ENCODE assay signal across 9 mouse cellular contexts in the genomic region with DNA sequence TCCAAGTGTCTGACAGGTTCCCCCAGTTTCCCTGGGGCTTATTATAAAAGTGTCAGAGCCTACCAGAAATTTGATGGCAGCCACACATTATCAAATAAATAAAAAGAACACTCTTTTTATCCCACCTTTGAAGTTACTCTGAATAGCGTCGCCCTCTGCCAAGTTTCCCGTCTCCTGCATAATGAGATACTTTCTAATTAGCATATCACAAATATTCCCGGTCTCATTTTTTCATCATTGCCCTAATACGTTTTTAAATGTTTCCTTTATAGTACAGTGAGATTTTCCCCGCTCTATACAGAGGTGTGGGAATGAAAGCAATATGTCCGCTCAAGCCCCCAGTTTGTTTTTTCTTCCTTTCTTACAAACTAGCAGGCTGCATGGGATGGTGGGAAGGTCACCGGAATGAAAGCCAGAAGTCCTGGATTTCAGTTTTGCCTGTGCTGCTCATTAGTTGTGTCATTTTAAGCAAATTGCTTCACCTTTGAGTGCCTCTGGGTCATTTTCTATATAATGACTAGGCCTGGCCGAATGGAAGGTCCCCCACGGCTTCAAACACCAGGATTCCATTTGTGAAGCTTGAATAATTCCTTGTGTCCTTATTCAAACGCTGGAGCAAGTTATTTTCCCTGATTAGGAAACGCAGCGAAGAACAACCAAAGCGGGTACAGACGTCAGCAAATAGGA.
DNase-seq lines count a peak whose midpoint lies in the region; ATAC-seq lines count a peak whose summit lies in the region.
"Had no signal": no experiment of that assay in that cellular context is flagged by ENCODE, and none has a peak within 500 bp of the region (broad histone marks: within the 10 kb centered on the region; RNA-seq: fewer than 3 reads in every experiment).

No protein-coding gene starts in this region.

- no peaks in the 10 kb centered on the region for H3K9me3 ChIP-seq in heart, embryonic 15.5 days (replicated peaks)
- H3K9me3 ChIP-seq in forebrain, embryonic 15.5 days, result no peaks in the 10 kb centered on the region
- H3K9me3 ChIP-seq in midbrain, embryonic 13.5 days, result no peaks in the 10 kb centered on the region
- no peaks in the 10 kb centered on the region for H3K9me3 ChIP-seq in intestine, embryonic 15.5 days
- H3K9me3 ChIP-seq: stomach, embryonic 15.5 days had no signal

- H3K27ac ChIP-seq in heart, embryonic 15.5 days, result peak overlapping the region; percentile 42; the same call in 1 of the 2 replicates
- peak overlapping the region; percentile 95 for H3K27ac ChIP-seq in forebrain, embryonic 15.5 days (replicated peaks)
- peak overlapping the region; percentile 72 for H3K27ac ChIP-seq in midbrain, embryonic 13.5 days
- no peak overlapping the region for H3K27ac ChIP-seq in intestine, embryonic 15.5 days
- H3K27ac ChIP-seq: stomach, embryonic 15.5 days had no signal

- no peak overlapping the region for H3K4me3 ChIP-seq in heart, embryonic 15.5 days
- H3K4me3 ChIP-seq in forebrain, embryonic 15.5 days, result peak overlapping the region; percentile 36
- peak overlapping the region; percentile 6; the same call in 1 of the 2 replicates for H3K4me3 ChIP-seq in midbrain, embryonic 13.5 days (replicated peaks)
- H3K4me3 ChIP-seq in intestine, embryonic 15.5 days (replicated peaks), result no peak overlapping the region
- H3K4me3 ChIP-seq: stomach, embryonic 15.5 days had no signal

- H3K36me3 ChIP-seq in heart, embryonic 15.5 days, result no peaks in the 10 kb centered on the region
- no peaks in the 10 kb centered on the region for H3K36me3 ChIP-seq in forebrain, embryonic 15.5 days
- H3K36me3 ChIP-seq in midbrain, embryonic 13.5 days, result no peaks in the 10 kb centered on the region
- no peaks in the 10 kb centered on the region for H3K36me3 ChIP-seq in intestine, embryonic 15.5 days
- H3K36me3 ChIP-seq: stomach, embryonic 15.5 days had no signal

- H3K27me3 ChIP-seq in heart, embryonic 15.5 days, result no peaks in the 10 kb centered on the region; the same call in none of the 2 replicates
- H3K27me3 ChIP-seq in forebrain, embryonic 15.5 days, result no peaks in the 10 kb centered on the region
- no peaks in the 10 kb centered on the region for H3K27me3 ChIP-seq in midbrain, embryonic 13.5 days
- 0 out of 2 replicates have a peak, but pooled peaks cover 2% of the 10 kb centered on the region for H3K27me3 ChIP-seq in intestine, embryonic 15.5 days (replicated peaks)
- H3K27me3 ChIP-seq: stomach, embryonic 15.5 days had no signal

- intact Hi-C loops in left cerebral cortex, postnatal 4 days (cut with DNase I), result loop anchor here (5.0 kb wide), 1 partner anchor 58 kb away; no protein-coding TSS in a partner anchor

- 56% methylated on average over 15 of the region's 15 CpGs for WGBS in heart, embryonic 15.5 days
- WGBS in forebrain, embryonic 15.5 days, result 2% methylated on average over 15 of the region's 15 CpGs
- 5% methylated on average over 15 of the region's 15 CpGs for WGBS in midbrain, embryonic 13.5 days
- 69% methylated on average over 15 of the region's 15 CpGs for WGBS in intestine, embryonic 15.5 days

- no peak overlapping the region for H3K9ac ChIP-seq in heart, embryonic 15.5 days
- H3K9ac ChIP-seq in forebrain, embryonic 15.5 days (replicated peaks), result peak overlapping the region; percentile 51
- H3K9ac ChIP-seq in midbrain, embryonic 13.5 days (replicated peaks), result no peak overlapping the region
- H3K9ac ChIP-seq in intestine, embryonic 15.5 days, result no peak overlapping the region
- H3K9ac ChIP-seq: stomach, embryonic 15.5 days had no signal

- DNase-seq in heart, postnatal 4 days, result no peak
- peak; percentile 70 for DNase-seq in embryo, embryonic 10.5 days (ENCODE audit: low spot score)
- no peak for DNase-seq in spleen, adult 18-20 months
- DNase-seq in left cerebral cortex, postnatal 4 days, result no peak

- no peak overlapping the region for H3K4me2 ChIP-seq in heart, embryonic 15.5 days
- peak overlapping the region; percentile 52 for H3K4me2 ChIP-seq in forebrain, embryonic 15.5 days (replicated peaks)
- H3K4me2 ChIP-seq in midbrain, embryonic 13.5 days (replicated peaks), result peak overlapping the region; percentile 34
- H3K4me2 ChIP-seq in intestine, embryonic 15.5 days (replicated peaks), result no peak overlapping the region
- H3K4me2 ChIP-seq: stomach, embryonic 15.5 days had no signal

- peaks cover 12% of the 10 kb centered on the region; the same call in 1 of the 2 replicates for H3K4me1 ChIP-seq in heart, embryonic 15.5 days (replicated peaks)
- peaks cover 18% of the 10 kb centered on the region for H3K4me1 ChIP-seq in forebrain, embryonic 15.5 days
- H3K4me1 ChIP-seq in midbrain, embryonic 13.5 days (replicated peaks), result peaks cover 44% of the 10 kb centered on the region
- no peaks in the 10 kb centered on the region for H3K4me1 ChIP-seq in intestine, embryonic 15.5 days (replicated peaks)

- no peak for ATAC-seq in heart, embryonic 15.5 days (replicated peaks; ENCODE audit: insufficient number of reproducible peaks, insufficient read depth, low FRiP score, low read depth)
- peak; percentile 73 for ATAC-seq in forebrain, embryonic 15.5 days (replicated peaks)
- ATAC-seq in midbrain, embryonic 13.5 days, result peak; percentile 62
- ATAC-seq in intestine, embryonic 15.5 days, result no peak

Comparison
In these comparisons a context has a peak if more than half of its experiments do, and no peak if none do; other contexts are left out.
1. ATAC-seq: peak in forebrain, embryonic 15.5 days (single experiment) and midbrain, embryonic 13.5 days (single experiment); none in heart, embryonic 15.5 days (single experiment) and intestine, embryonic 15.5 days (single experiment).
2. H3K4me2 ChIP-seq: peak in forebrain, embryonic 15.5 days (single experiment) and midbrain, embryonic 13.5 days (single experiment); none in heart, embryonic 15.5 days (single experiment) and intestine, embryonic 15.5 days (single experiment).
3. H3K4me3 ChIP-seq: peak in forebrain, embryonic 15.5 days (single experiment) and midbrain, embryonic 13.5 days (single experiment); none in heart, embryonic 15.5 days (single experiment) and intestine, embryonic 15.5 days (single experiment).